Mouse (Mus musculus) yolk sac, embryonic 10.5 days (tissue): Measurements from ENCODE around the gene Herc2.
"Not testable (repeated sequence)": the region's sequence is repeated elsewhere in the genome, so short reads cannot be mapped to it uniquely, and the experiment has no call there.

Experiments
- DNase-seq: peaks from one replicate; pipeline ENCODE4 v3.0.0-alpha.2; 2017; ENCODE audit warnings: low spot score

Herc2 gene

GRCm38 (mm10) chr7:56049831-56050321 is at the start of gene Herc2:
TSS of gene Herc2 (plus strand) at chr7:56050196.
- peak; percentile 98 for DNase-seq

- DNase-seq: no peak
Observed at GRCm38 (mm10) chr7:56010318-56011017, 39.5 kb upstream of the Herc2 start.

- no peak for DNase-seq
Observed at GRCm38 (mm10) chr7:56011018-56011333, 39.0 kb upstream of the Herc2 start.

GRCm38 (mm10) chr7:56013261-56014001 is 36.6 kb upstream of the Herc2 start:
- no peak for DNase-seq

GRCm38 (mm10) chr7:56014002-56014702 is 35.8 kb upstream of the Herc2 start:
- not testable (repeated sequence) for DNase-seq

- peak; percentile 13 for DNase-seq
Observed at GRCm38 (mm10) chr7:56015172-56015571, 34.8 kb upstream of the Herc2 start.

- no peak for DNase-seq
Observed at GRCm38 (mm10) chr7:56015837-56016236, 34.2 kb upstream of the Herc2 start.

- DNase-seq: no peak
Observed at GRCm38 (mm10) chr7:56017761-56018160, 32.2 kb upstream of the Herc2 start.

GRCm38 (mm10) chr7:56018446-56018971 is 31.5 kb upstream of the Herc2 start:
- no peak for DNase-seq

- DNase-seq: peak; percentile 73
Observed at GRCm38 (mm10) chr7:56018972-56019929, 30.7 kb upstream of the Herc2 start.

GRCm38 (mm10) chr7:56019930-56020253 is 30.1 kb upstream of the Herc2 start, which contains the start of gene Nipa1:
TSS of gene Nipa1 (minus strand) at chr7:56019954.
- no peak for DNase-seq

- no peak for DNase-seq
Observed at GRCm38 (mm10) chr7:56023586-56023985, 26.4 kb upstream of the Herc2 start.

- DNase-seq: peak; percentile 44
Observed at GRCm38 (mm10) chr7:56042353-56042752, 7.6 kb upstream of the Herc2 start.

GRCm38 (mm10) chr7:56043577-56044266 is 6.3 kb upstream of the Herc2 start:
- no peak for DNase-seq

GRCm38 (mm10) chr7:56044267-56044629 is 5.7 kb upstream of the Herc2 start:
- DNase-seq: no peak

GRCm38 (mm10) chr7:56047178-56047577 is 2.8 kb upstream of the Herc2 start:
- DNase-seq: no peak

- peak; percentile 46 for DNase-seq
Observed at GRCm38 (mm10) chr7:56050487-56050911, 503 bp downstream of the Herc2 start.

- no peak for DNase-seq
Observed at GRCm38 (mm10) chr7:56052996-56053395, 3.0 kb downstream of the Herc2 start.

- DNase-seq: no peak
Observed at GRCm38 (mm10) chr7:56055338-56055737, 5.3 kb downstream of the Herc2 start.

- no peak for DNase-seq
Observed at GRCm38 (mm10) chr7:56064876-56065275, 14.9 kb downstream of the Herc2 start.

- DNase-seq: no peak
Observed at GRCm38 (mm10) chr7:56066136-56066535, 16.1 kb downstream of the Herc2 start.
